ENCODE assay signal across 8 mouse cellular contexts in the genomic region with DNA sequence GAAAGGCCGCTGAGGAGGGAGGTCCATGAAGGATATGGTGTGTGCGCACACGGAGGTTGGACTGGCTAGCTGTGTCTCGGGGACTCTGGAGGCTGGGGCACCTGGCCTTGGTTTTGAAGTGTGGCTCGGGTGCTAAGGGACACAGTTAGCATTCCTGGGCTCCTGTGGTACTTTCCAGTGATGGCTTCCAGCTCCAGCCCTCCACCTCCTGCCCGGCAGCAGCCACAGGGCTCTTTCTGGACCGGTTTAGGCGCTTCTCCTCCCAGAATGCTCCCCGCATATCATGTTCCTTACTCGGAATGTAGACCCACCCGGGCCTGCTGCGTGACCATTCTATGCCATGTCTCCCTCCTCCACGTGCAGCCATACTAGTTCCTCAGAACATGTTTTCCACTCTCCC. TPM values are rescaled to one million over a fixed set of nuclear protein-coding genes. Genes with fewer than 3 reads are reported as not detected.
DNase-seq lines count a peak whose midpoint lies in the region; ATAC-seq lines count a peak whose summit lies in the region.

No protein-coding gene starts in this region.

- H3K9me3 ChIP-seq in erythroblast, embryonic 14.5 days (ENCODE audit: control insufficient read depth, low read length): no peaks in the 10 kb centered on the region
- no peaks in the 10 kb centered on the region for H3K9me3 ChIP-seq in megakaryocyte, embryonic 14.5 days
- no peaks in the 10 kb centered on the region for H3K9me3 ChIP-seq in liver, embryonic 11.5 days (ENCODE audit: control insufficient read depth, low read length)
- H3K9me3 ChIP-seq in stomach, embryonic 16.5 days (replicated peaks; ENCODE audit: control insufficient read depth, low read length): no peaks in the 10 kb centered on the region

- 89% methylated on average over 13 of the region's 13 CpGs for WGBS in liver, embryonic 11.5 days
- 85% methylated on average over 13 of the region's 13 CpGs for WGBS in stomach, embryonic 16.5 days

- peaks cover 19% of the 10 kb centered on the region for H3K4me1 ChIP-seq in erythroblast, embryonic 14.5 days (ENCODE audit: control insufficient read depth)
- peaks cover 40% of the 10 kb centered on the region for H3K4me1 ChIP-seq in megakaryocyte, embryonic 14.5 days
- H3K4me1 ChIP-seq in liver, embryonic 11.5 days (replicated peaks; ENCODE audit: control insufficient read depth, insufficient read depth, low read length): peaks cover 6% of the 10 kb centered on the region; the same call in 1 of the 2 replicates
- peaks cover 10% of the 10 kb centered on the region for H3K4me1 ChIP-seq in stomach, embryonic 16.5 days (ENCODE audit: control insufficient read depth, insufficient read depth, low read length)

- DNase-seq in liver, embryonic 11.5 days (ENCODE audit: low spot score): no peak
- DNase-seq in urinary bladder, postnatal 4 days (ENCODE audit: low spot score in 2 of 2): no peak
- DNase-seq in gastrocnemius, postnatal 4 days (ENCODE audit: low spot score in 2 of 2): no peak

- peak overlapping the region; percentile 23 for H3K4me3 ChIP-seq in erythroblast, embryonic 14.5 days (replicated peaks)
- H3K4me3 ChIP-seq in megakaryocyte, embryonic 14.5 days (replicated peaks): peak overlapping the region; percentile 23
- no peak overlapping the region for H3K4me3 ChIP-seq in liver, embryonic 11.5 days (ENCODE audit: low read depth, low read length)
- peak overlapping the region; percentile 23; the same call in 1 of the 2 replicates for H3K4me3 ChIP-seq in stomach, embryonic 16.5 days (replicated peaks; ENCODE audit: low read length)

- no peak for ATAC-seq in erythroblast, adult 5-6 weeks (replicated peaks; ENCODE audit: low FRiP score, poor library complexity, severe bottlenecking)
- no peak for ATAC-seq in megakaryocyte, adult 5-6 weeks (ENCODE audit: poor library complexity, severe bottlenecking)
- no peak for ATAC-seq in liver, embryonic 11.5 days (replicated peaks; ENCODE audit: low FRiP score)
- no peak for ATAC-seq in stomach, embryonic 16.5 days (ENCODE audit: insufficient read depth, low FRiP score)

- H3K27ac ChIP-seq in liver, embryonic 11.5 days (ENCODE audit: low read depth, low read length): peak overlapping the region; percentile 22; the same call in 1 of the 2 replicates
- peak overlapping the region; percentile 39; the same call in 1 of the 2 replicates for H3K27ac ChIP-seq in stomach, embryonic 16.5 days (ENCODE audit: low read length)

- H3K4me2 ChIP-seq in liver, embryonic 11.5 days: peak overlapping the region; percentile 41
- peak overlapping the region; percentile 50 for H3K4me2 ChIP-seq in stomach, embryonic 16.5 days (ENCODE audit: low read depth, low read length)

- H3K9ac ChIP-seq in liver, embryonic 11.5 days (ENCODE audit: low read depth, low read length): 0 out of 2 replicates have a peak overlapping the region, but pooled peaks have one; percentile 0
- peak overlapping the region; percentile 61 for H3K9ac ChIP-seq in stomach, embryonic 16.5 days (ENCODE audit: low read length)

- H3K36me3 ChIP-seq in erythroblast, embryonic 14.5 days (ENCODE audit: control insufficient read depth): peaks cover 78% of the 10 kb centered on the region
- H3K36me3 ChIP-seq in megakaryocyte, embryonic 14.5 days (replicated peaks; ENCODE audit: low read length): peaks cover 93% of the 10 kb centered on the region
- peaks cover 32% of the 10 kb centered on the region for H3K36me3 ChIP-seq in liver, embryonic 11.5 days (ENCODE audit: control insufficient read depth, insufficient read depth, low read length)
- peaks cover 16% of the 10 kb centered on the region for H3K36me3 ChIP-seq in stomach, embryonic 16.5 days (ENCODE audit: control insufficient read depth, insufficient read depth, low read length)

- H3K27me3 ChIP-seq in erythroblast, embryonic 14.5 days (ENCODE audit: control insufficient read depth): no peaks in the 10 kb centered on the region
- no peaks in the 10 kb centered on the region for H3K27me3 ChIP-seq in megakaryocyte, embryonic 14.5 days (replicated peaks)
- H3K27me3 ChIP-seq in liver, embryonic 11.5 days (replicated peaks; ENCODE audit: control insufficient read depth, insufficient read depth, low read length): no peaks in the 10 kb centered on the region
- H3K27me3 ChIP-seq in stomach, embryonic 16.5 days (ENCODE audit: control insufficient read depth, insufficient read depth, low read length): no peaks in the 10 kb centered on the region

RNA-seq across cellular contexts. Expression of a gene that starts 6.9 kb away (rescaled TPM):
- 0.19 and 0.30 TPM in 2 replicates for polyA plus RNA-seq in erythroblast, embryonic 14.5 days (2012)
- 2.3 TPM in 1 of 2 replicates, not detected in the other for total RNA-seq in erythroblast, adult 5-6 weeks (2015; ENCODE audit: low replicate concordance)
- 1.4 and 3.2 TPM in 2 replicates for total RNA-seq in erythroblast, adult 5-6 weeks (2017; ENCODE audit: low replicate concordance)
- polyA plus RNA-seq in megakaryocyte, embryonic 14.5 days (2012; ENCODE audit: insufficient read depth, low replicate concordance): not detected in 2 replicates
- total RNA-seq in megakaryocyte, adult 5-6 weeks (2015): 8.4 and 9.3 TPM in 2 replicates
- 7.1 and 8.3 TPM in 2 replicates for total RNA-seq in megakaryocyte, adult 5-6 weeks (2017)
- polyA plus RNA-seq in liver, embryonic 11.5 days (2014; fragmentation: Nextera tagmentation; extraction: Ambion mirVana): 31.5 and 37.1 TPM in 2 replicates
- polyA plus RNA-seq in stomach, embryonic 16.5 days (2015; fragmentation: Nextera tagmentation; extraction: Ambion mirVana): 24.0 and 25.2 TPM in 2 replicates
- 10 to 100 TPM; 16.4 to 20.2 TPM for total RNA-seq in gastrocnemius, postnatal 4 days (2021)

RNA-seq across cellular contexts. Expression of a gene that starts 24.5 kb away (rescaled TPM):
- polyA plus RNA-seq in erythroblast, embryonic 14.5 days (2012): 2.1 and 2.4 TPM in 2 replicates
- 32.9 and 37.4 TPM in 2 replicates for total RNA-seq in erythroblast, adult 5-6 weeks (2015; ENCODE audit: low replicate concordance)
- 13.8 and 20.8 TPM in 2 replicates for total RNA-seq in erythroblast, adult 5-6 weeks (2017; ENCODE audit: low replicate concordance)
- polyA plus RNA-seq in megakaryocyte, embryonic 14.5 days (2012; ENCODE audit: insufficient read depth, low replicate concordance): 88.7 and 308 TPM in 2 replicates
- 165 and 166 TPM in 2 replicates for total RNA-seq in megakaryocyte, adult 5-6 weeks (2015)
- 100 and 109 TPM in 2 replicates for total RNA-seq in megakaryocyte, adult 5-6 weeks (2017)
- polyA plus RNA-seq in liver, embryonic 11.5 days (2014; fragmentation: Nextera tagmentation; extraction: Ambion mirVana): 88.6 and 92.1 TPM in 2 replicates
- polyA plus RNA-seq in stomach, embryonic 16.5 days (2015; fragmentation: Nextera tagmentation; extraction: Ambion mirVana): 121 and 128 TPM in 2 replicates
- 10 to 100 TPM; 84.8 to 88.2 TPM for total RNA-seq in gastrocnemius, postnatal 4 days (2021)

RNA-seq across cellular contexts. Expression of a gene that starts 42.3 kb away (rescaled TPM):
- polyA plus RNA-seq in erythroblast, embryonic 14.5 days (2012): 0.75 and 1.2 TPM in 2 replicates
- total RNA-seq in erythroblast, adult 5-6 weeks (2015; ENCODE audit: low replicate concordance): 3.6 TPM in 1 of 2 replicates, not detected in the other
- total RNA-seq in erythroblast, adult 5-6 weeks (2017; ENCODE audit: low replicate concordance): 3.7 and 4.5 TPM in 2 replicates
- 9.3 and 45.9 TPM in 2 replicates for polyA plus RNA-seq in megakaryocyte, embryonic 14.5 days (2012; ENCODE audit: insufficient read depth, low replicate concordance)
- 28.4 and 48.3 TPM in 2 replicates for total RNA-seq in megakaryocyte, adult 5-6 weeks (2015)
- 35.0 and 40.1 TPM in 2 replicates for total RNA-seq in megakaryocyte, adult 5-6 weeks (2017)
- polyA plus RNA-seq in liver, embryonic 11.5 days (2014; fragmentation: Nextera tagmentation; extraction: Ambion mirVana): 52.7 and 56.3 TPM in 2 replicates
- polyA plus RNA-seq in stomach, embryonic 16.5 days (2015; fragmentation: Nextera tagmentation; extraction: Ambion mirVana): 125 and 145 TPM in 2 replicates
- total RNA-seq in gastrocnemius, postnatal 4 days (2021): 10 to 100 TPM; 27.7 to 29.4 TPM

Comparison
In these comparisons a context has a peak if more than half of its experiments do, and no peak if none do; other contexts are left out.
1. RNA of a gene that starts 6.9 kb away (polyA plus RNA-seq): 31.5 to 37.1 TPM in liver, embryonic 11.5 days and 24.0 to 25.2 TPM in stomach, embryonic 16.5 days; 0.19 to 0.30 TPM in erythroblast, embryonic 14.5 days and not detected in megakaryocyte, embryonic 14.5 days; every median in the first group is over 10 times any median in the second.
2. RNA of a gene that starts 24.5 kb away (polyA plus RNA-seq): 121 to 128 TPM in stomach, embryonic 16.5 days, 88.7 to 308 TPM in megakaryocyte, embryonic 14.5 days and 88.6 to 92.1 TPM in liver, embryonic 11.5 days; 2.1 to 2.4 TPM in erythroblast, embryonic 14.5 days; every median in the first group is over 10 times any median in the second.